Mouse (Mus musculus) forebrain, embryonic 15.5 days (tissue): ENCODE measurements around the gene Tekt3. TPM values are rescaled to one million over a fixed set of nuclear protein-coding genes. Genes with fewer than 3 reads are reported as not detected.

Experiments used
- ATAC-seq: fragments of 200-750 bp; cut with Nextera tagmentation; replicated peaks from 2 replicates; pipeline ENCODE4 v1.8.0; 2017; ENCODE audit warnings: mild to moderate bottlenecking, moderate TSS enrichment, moderate library complexity
- H3K27ac ChIP-seq: fragments of 300-500 bp; sonication (generic); replicated peaks from 2 replicates; pipeline ENCODE4 v1.5.1; 2015; ENCODE audit warnings: mild to moderate bottlenecking, inconsistent platforms
- H3K27me3 ChIP-seq: fragments of 300-500 bp; sonication (generic); 2 replicates; pipeline ENCODE4 v1.6.1; 2015; ENCODE audit warnings: inconsistent platforms
- H3K36me3 ChIP-seq: fragments of 300-500 bp; sonication (generic); 2 replicates; pipeline ENCODE4 v1.6.1; 2015; ENCODE audit warnings: mild to moderate bottlenecking, inconsistent platforms
- H3K4me1 ChIP-seq: fragments of 300-500 bp; sonication (generic); 2 replicates; pipeline ENCODE4 v1.6.1; 2015; ENCODE audit warnings: inconsistent platforms
- H3K4me2 ChIP-seq: fragments of 300-500 bp; sonication (generic); replicated peaks from 2 replicates; pipeline ENCODE4 v1.6.1; 2015; ENCODE audit warnings: mild to moderate bottlenecking, inconsistent platforms
- H3K4me3 ChIP-seq: fragments of 300-500 bp; sonication (generic); 2 replicates; pipeline ENCODE4 v1.5.1; 2015; ENCODE audit warnings: mild to moderate bottlenecking, inconsistent platforms
- H3K9ac ChIP-seq: fragments of 300-500 bp; sonication (generic); replicated peaks from 2 replicates; pipeline ENCODE4 v1.6.1; 2015; ENCODE audit warnings: mild to moderate bottlenecking, inconsistent platforms
- H3K9me3 ChIP-seq: fragments of 300-500 bp; sonication (generic); 2 replicates; pipeline ENCODE4 v1.6.1; 2016; ENCODE audit warnings: inconsistent platforms
- WGBS: fragments of 180-500 bp; shearing (Covaris S2); methylation state at CpG from one replicate; pipeline ENCODE4 v1.1.7; 2015; ENCODE audit warnings: mixed read lengths; 5-methylcytosine and 5-hydroxymethylcytosine counted together
- polyA plus RNA-seq: library from polyadenylated mRNA; unstranded; fragments of >200 nt; fragmentation: Nextera tagmentation; extraction: Ambion mirVana; gene quantifications from 2 replicates; pipeline ENCODE4 v1.2.1, GENCODE M21; 2015

Gene Tekt3
- polyA plus RNA-seq, 1 experiment from 2014 or later, result not detected

DNA sequence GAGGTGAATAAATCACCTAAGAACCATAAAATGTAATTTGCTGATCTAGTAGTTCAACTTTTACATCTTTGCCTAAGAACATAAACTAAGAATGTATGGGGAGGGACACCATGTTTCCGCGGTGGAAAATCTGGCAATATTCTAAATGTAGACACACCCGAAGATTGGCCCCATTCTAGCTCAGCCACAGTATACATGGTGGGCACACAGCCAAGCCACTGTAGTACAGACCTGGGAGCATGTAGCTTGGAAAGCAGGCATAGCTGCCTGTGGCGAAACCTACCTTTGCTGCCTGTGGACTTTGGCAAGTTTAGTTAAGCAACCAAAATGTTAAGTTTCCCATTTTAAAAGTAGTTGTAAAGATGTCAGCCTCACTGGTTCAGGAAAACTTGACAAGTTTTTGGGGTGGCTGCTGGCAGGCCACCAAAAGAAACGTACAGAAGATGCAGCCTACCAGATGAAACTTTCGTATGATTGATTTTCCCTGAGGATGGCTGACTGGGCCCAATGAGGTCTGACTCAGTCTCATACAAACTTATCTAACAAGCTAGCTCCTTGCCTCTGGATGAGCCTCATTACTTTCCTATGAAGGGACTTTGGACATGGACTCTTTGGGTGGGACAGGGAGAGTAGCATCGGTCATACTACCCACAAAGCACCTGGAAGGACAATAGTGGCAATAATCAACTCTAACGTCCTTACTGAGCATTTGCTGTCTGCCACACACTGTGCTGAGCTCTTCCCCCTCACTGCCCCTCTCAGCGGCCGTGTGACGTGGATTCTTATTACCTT is 25.8 kb upstream of the Tekt3 start:
- Histone ChIP-seq H3K4me1 (no peaks in the 10 kb centered on the region), H3K9ac (no peak overlapping the region), H3K4me3 (no peak overlapping the region), H3K27ac (no peak overlapping the region), H3K9me3 (no peaks in the 10 kb centered on the region), H3K36me3 (no peaks in the 10 kb centered on the region), H3K27me3 (no peaks in the 10 kb centered on the region), H3K4me2 (no peak overlapping the region)
- 79% methylated on average over 11 of the region's 11 CpGs for WGBS
- no peak for ATAC-seq

DNA sequence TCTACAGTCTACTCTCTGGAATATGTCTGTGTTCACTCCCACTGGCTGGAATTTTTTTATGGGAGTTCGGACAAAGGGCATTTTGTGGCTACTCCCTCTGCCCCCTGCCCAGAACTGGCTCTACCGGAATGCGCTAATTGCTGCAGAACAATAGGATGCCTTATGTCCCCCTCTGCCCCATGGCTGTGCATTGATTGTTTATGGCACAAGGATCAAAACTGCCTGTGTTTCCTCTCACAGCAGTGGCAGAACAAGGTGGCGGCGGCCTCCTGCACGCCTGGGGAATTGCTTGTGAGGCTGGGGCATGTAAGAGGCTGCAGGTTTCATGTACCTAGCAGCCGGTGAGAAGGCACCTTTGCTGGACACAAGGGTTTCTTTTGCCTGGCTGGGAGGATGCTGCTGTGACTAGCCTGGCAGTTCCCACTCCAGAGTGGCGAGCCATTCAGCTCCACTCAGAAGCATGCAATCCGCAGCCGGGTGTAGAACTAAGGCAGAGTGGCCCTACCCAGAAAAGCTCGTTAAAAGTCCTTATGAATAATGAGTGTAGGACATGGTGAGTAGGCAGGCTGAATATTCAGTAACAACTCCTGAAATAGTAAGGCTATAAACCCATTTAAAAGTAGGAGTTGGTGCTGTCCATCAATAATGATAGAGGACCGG is 21.3 kb upstream of the Tekt3 start:
- Histone ChIP-seq H3K4me1 (no peaks in the 10 kb centered on the region), H3K27ac (no peak overlapping the region), H3K4me2 (no peak overlapping the region), H3K4me3 (no peak overlapping the region), H3K9me3 (no peaks in the 10 kb centered on the region), H3K27me3 (no peaks in the 10 kb centered on the region), H3K9ac (no peak overlapping the region), H3K36me3 (no peaks in the 10 kb centered on the region)
- ATAC-seq, result no peak
- WGBS, result 24% methylated on average over 12 of the region's 12 CpGs

DNA sequence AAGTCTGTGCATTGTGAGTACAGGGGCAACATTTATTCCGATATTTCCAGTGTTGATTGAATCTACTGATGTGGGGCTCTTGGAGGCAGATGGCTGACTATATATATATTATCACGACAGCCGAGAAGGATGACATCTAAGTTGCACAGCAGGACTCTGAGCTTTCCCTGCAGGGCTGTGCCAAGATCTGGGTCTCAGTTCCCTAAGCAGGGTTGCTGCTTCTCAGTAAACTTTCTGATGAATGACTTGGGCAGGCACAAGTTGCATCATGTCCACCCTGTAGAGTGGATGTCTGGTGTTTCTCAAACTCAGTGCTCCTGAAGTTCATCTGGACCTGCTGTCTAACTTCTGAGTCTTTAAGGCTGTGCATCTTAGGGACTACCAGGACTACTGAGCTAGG is 15.7 kb upstream of the Tekt3 start:
- H3K4me1 ChIP-seq, result no peaks in the 10 kb centered on the region
- no peak overlapping the region for H3K4me2 ChIP-seq
- H3K36me3 ChIP-seq, result no peaks in the 10 kb centered on the region
- no peaks in the 10 kb centered on the region for H3K9me3 ChIP-seq
- no peak overlapping the region for H3K27ac ChIP-seq
- H3K9ac ChIP-seq, result no peak overlapping the region
- H3K4me3 ChIP-seq, result no peak overlapping the region
- 82% methylated on average over 3 of the region's 3 CpGs for WGBS
- ATAC-seq, result no peak
- H3K27me3 ChIP-seq, result no peaks in the 10 kb centered on the region

DNA sequence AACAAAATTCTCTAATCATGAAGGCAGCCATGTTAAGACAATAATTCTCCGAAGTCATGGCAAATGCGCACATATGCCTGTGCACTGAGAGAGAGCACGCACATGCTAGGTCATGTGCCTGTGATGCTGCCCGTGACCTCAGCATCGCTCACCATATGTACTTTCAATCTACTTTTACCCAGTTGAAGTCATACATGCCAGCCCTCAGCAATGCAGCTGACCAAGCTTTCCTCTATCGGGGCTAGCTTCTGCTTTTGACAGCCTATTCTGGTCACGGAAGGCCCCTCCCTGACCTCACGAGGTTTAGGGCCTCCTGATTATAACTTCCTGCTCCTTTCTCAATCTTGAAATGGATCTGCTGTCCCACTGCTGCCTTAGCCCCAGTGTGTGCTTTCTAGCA is 15.1 kb upstream of the Tekt3 start:
- 94% methylated on average over 8 of the region's 8 CpGs for WGBS
- Histone ChIP-seq H3K27me3 (no peaks in the 10 kb centered on the region), H3K4me3 (no peak overlapping the region), H3K4me2 (no peak overlapping the region), H3K9me3 (no peaks in the 10 kb centered on the region), H3K27ac (no peak overlapping the region), H3K9ac (no peak overlapping the region), H3K36me3 (no peaks in the 10 kb centered on the region), H3K4me1 (no peaks in the 10 kb centered on the region)
- no peak for ATAC-seq

DNA sequence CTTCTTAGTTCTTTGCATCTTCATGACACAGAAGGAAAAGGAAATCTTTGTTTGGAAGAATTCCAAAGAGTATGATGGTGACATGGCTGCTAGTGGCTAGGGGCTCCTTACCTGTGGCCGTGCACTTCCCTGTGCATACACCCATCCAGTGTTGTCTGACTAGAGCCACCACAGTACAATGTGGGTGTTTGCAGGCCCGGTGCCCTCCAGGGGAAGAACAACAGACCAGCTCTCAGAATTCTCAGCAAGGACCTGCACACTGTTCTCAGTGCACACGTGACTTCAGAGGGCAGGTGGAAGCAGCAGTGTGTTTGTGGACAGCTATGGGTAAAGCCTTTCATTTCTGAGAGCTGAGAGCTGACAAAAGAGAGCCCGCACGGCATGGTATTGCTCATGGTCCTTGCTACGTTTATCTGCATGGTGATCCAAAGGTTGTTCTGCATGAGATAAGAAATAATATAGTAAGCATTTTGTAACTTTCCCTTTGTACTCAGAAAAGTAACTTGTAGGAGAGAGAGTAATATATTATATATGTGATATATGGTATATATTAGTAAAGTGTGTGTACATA is 11.0 kb upstream of the Tekt3 start:
- Histone ChIP-seq H3K4me3 (no peak overlapping the region), H3K36me3 (no peaks in the 10 kb centered on the region), H3K27me3 (no peaks in the 10 kb centered on the region), H3K4me2 (no peak overlapping the region), H3K4me1 (no peaks in the 10 kb centered on the region), H3K27ac (no peak overlapping the region), H3K9ac (no peak overlapping the region), H3K9me3 (no peaks in the 10 kb centered on the region)
- 92% methylated on average over 6 of the region's 6 CpGs for WGBS
- no peak for ATAC-seq

DNA sequence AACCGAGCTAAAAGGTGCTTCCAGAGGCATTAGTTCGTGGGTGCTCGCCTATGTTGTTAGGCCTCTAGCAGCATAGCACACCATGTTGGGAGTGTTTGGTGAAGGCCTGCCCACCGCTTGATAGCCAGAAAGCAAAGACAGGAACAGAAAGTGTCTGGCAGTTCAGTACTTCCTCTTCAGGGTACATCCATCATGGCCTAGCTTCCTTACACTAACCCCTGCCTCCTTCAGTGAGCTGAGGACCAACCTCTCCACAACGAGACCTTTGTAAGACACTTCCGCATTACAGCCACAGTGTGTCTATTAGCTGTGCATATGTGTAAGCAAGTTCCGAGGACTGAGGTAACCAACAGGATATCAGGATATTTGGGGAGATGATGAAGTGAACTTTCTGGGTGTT is 10.4 kb upstream of the Tekt3 start:
- no peak overlapping the region for H3K4me2 ChIP-seq
- H3K36me3 ChIP-seq, result no peaks in the 10 kb centered on the region
- H3K27ac ChIP-seq, result no peak overlapping the region
- WGBS, result 91% methylated on average over 7 of the region's 7 CpGs
- no peak overlapping the region for H3K9ac ChIP-seq
- H3K4me3 ChIP-seq, result no peak overlapping the region
- H3K4me1 ChIP-seq, result no peaks in the 10 kb centered on the region
- H3K27me3 ChIP-seq, result no peaks in the 10 kb centered on the region
- H3K9me3 ChIP-seq, result no peaks in the 10 kb centered on the region
- ATAC-seq, result no peak

DNA sequence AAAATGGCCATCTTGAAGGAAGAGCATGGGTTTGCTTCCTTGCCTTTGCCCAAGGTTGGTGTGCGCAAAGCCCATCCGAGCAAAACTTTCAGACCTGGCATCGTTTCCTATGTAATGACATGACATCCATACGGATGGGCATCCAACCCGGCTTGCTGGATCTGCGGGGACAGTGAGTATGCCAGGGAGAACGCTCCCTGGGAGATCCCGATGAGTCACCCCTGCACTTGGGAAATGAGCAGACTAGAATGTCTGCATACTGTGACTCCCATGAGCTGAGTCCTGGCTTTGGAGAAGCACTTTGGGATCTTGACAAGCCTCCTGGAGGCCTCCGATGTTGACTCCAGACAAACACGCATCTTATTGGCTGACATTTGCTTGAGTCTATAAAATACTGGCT is 9.5 kb upstream of the Tekt3 start:
- H3K27me3 ChIP-seq, result no peaks in the 10 kb centered on the region
- no peaks in the 10 kb centered on the region for H3K9me3 ChIP-seq
- no peaks in the 10 kb centered on the region for H3K36me3 ChIP-seq
- no peak overlapping the region for H3K27ac ChIP-seq
- no peak overlapping the region for H3K4me3 ChIP-seq
- no peak overlapping the region for H3K9ac ChIP-seq
- ATAC-seq, result no peak
- H3K4me1 ChIP-seq, result no peaks in the 10 kb centered on the region
- WGBS, result 97% methylated on average over 10 of the region's 10 CpGs
- no peak overlapping the region for H3K4me2 ChIP-seq

DNA sequence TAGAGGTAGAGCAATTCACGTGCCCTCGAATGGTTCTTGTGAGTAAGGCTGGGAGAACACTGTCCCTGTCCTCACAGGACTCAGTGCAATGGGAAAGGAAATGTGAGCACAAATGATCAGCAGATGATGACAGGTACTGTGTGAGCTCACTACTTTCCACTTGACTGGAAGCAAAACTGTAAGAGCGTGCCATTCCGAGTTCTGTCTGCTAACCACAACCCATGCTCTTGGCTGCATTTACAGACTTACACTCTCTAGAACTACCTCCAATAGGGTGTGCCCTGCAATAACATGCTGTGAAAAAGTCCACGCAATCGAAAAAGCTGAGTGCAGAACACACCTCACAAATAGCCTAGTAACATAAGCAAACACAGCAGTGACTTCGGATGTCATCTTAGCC is 5.9 kb upstream of the Tekt3 start:
- no peak overlapping the region for H3K4me2 ChIP-seq
- 92% methylated on average over 7 of the region's 7 CpGs for WGBS
- no peak for ATAC-seq

DNA sequence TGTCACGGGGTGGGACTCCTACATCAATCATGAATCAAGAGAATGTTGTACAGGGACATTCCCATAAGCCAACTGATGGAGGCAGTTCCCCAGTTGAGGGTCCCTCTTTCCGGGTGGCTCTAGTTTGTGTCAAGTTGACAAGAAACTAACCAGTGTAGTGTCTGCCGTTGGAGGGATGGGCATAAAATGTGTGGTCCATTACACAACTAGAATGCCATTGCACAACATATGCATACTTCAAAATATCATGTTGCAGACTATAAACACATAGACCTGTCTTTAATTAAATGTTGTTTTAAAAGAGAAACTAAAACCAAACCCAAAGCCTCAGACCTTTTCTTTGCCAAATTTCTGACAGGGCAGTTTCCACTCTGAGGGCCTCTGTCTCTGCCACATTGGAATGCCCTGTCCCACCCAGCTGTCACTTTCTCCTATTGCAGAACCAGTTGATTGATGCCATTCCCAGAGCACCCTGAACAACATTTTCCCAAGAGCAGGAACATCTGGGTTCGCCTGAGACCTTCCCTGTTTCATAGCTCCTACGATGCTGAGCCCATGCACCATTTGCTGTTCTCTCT is 3.0 kb upstream of the Tekt3 start:
- Histone ChIP-seq H3K36me3 (no peaks in the 10 kb centered on the region), H3K9me3 (no peaks in the 10 kb centered on the region), H3K4me2 (no peak overlapping the region), H3K27ac (no peak overlapping the region), H3K4me3 (no peak overlapping the region), H3K27me3 (no peaks in the 10 kb centered on the region), H3K4me1 (no peaks in the 10 kb centered on the region), H3K9ac (no peak overlapping the region)
- ATAC-seq, result no peak
- 84% methylated on average over 5 of the region's 5 CpGs for WGBS

More for the DNA sequence above, 5.9 kb upstream of the Tekt3 start:
- Histone ChIP-seq H3K4me3 (no peak overlapping the region), H3K27ac (no peak overlapping the region), H3K27me3 (no peaks in the 10 kb centered on the region), H3K4me1 (no peaks in the 10 kb centered on the region), H3K9me3 (no peaks in the 10 kb centered on the region), H3K36me3 (no peaks in the 10 kb centered on the region), H3K9ac (no peak overlapping the region)

DNA sequence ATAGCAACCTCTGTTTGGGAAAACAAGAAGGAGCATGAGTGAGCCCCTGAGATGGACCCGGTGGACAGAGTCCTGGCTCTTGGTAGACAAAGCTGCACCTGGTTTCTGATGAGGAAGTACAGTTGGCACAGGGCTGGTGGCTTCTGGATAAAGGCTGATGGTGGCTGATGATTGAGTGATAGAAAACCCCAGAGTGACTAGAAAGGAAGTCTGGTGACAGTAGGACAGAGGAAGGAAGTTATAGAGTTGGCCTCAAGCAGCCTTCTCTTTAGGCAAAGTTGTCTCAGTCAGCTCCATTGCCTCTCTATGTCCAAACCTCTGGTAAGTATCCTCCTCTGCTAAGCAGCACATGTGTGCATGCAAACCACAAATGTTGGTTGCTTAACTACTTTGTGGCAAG is 1.5 kb upstream of the Tekt3 start:
- no peaks in the 10 kb centered on the region for H3K9me3 ChIP-seq
- no peak overlapping the region for H3K4me3 ChIP-seq
- no peak for ATAC-seq
- no peaks in the 10 kb centered on the region for H3K27me3 ChIP-seq
- H3K9ac ChIP-seq, result no peak overlapping the region
- 92% methylated on average over 1 of the region's 1 CpGs for WGBS
- H3K36me3 ChIP-seq, result no peaks in the 10 kb centered on the region
- H3K4me2 ChIP-seq, result no peak overlapping the region
- H3K4me1 ChIP-seq, result no peaks in the 10 kb centered on the region
- no peak overlapping the region for H3K27ac ChIP-seq

DNA sequence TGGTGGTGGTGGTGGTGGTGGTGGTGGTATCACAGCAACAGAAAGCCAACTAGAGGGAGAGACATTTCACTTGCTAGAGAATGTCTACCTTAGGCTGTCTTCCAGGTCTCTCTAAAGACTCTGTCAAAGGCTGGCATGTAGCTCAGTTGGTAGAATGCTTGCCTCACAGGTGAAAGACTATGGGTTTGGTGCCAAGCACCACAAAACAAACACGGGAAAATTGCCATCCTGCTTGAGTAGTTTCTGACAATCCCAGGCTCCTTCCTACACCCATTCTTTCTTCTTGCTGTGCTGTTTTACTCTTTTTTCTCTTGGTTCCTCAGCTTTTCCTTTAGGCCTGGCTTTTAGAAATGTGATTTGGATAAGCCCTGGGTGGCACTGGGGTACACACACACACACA is 5.1 kb downstream of the Tekt3 start:
- no peak for ATAC-seq

DNA sequence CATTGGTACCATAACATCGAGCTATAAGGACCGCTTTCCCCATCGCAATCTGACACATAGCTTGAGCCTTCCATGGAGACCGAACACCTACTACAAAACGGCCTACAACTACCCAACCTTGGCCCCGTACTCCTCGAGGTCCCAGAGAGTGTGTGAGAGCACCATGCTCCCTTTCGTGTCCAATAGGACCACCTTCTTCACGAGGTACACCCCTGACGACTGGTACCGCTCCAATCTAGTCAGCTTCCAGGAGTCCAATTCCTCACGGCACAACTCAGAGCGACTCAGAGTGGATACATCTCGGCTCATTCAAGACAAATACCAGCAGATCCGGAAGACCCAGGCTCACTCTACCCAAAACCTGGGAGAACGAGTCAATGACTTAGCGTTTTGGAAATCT is 8.6 kb downstream of the Tekt3 start:
- no peak for ATAC-seq
- no peak overlapping the region for H3K27ac ChIP-seq

More for the DNA sequence above, 5.1 kb downstream of the Tekt3 start:
- H3K27me3 ChIP-seq, result no peaks in the 10 kb centered on the region
- H3K4me1 ChIP-seq, result no peaks in the 10 kb centered on the region
- H3K9ac ChIP-seq, result no peak overlapping the region
- H3K9me3 ChIP-seq, result no peaks in the 10 kb centered on the region
- H3K4me3 ChIP-seq, result no peak overlapping the region
- no peak overlapping the region for H3K4me2 ChIP-seq
- H3K27ac ChIP-seq, result no peak overlapping the region
- no peaks in the 10 kb centered on the region for H3K36me3 ChIP-seq
- 63% methylated on average over 1 of the region's 1 CpGs for WGBS

More for the DNA sequence above, 8.6 kb downstream of the Tekt3 start:
- no peaks in the 10 kb centered on the region for H3K4me1 ChIP-seq
- no peak overlapping the region for H3K9ac ChIP-seq
- no peaks in the 10 kb centered on the region for H3K27me3 ChIP-seq
- H3K4me2 ChIP-seq, result no peak overlapping the region
- WGBS, result 90% methylated on average over 17 of the region's 17 CpGs
- H3K36me3 ChIP-seq, result no peaks in the 10 kb centered on the region
- H3K9me3 ChIP-seq, result no peaks in the 10 kb centered on the region
- H3K4me3 ChIP-seq, result no peak overlapping the region
